Mouse (Mus musculus) neural tube, embryonic 13.5 days (tissue): Measurements from ENCODE around the gene Fam71d. TPM values are rescaled to one million over a fixed set of nuclear protein-coding genes. Genes with fewer than 3 reads are reported as not detected.

Experiments
- ATAC-seq: fragments of 200-750 bp; cut with Nextera tagmentation; 2 replicates; pipeline ENCODE4 v1.8.0; 2017; ENCODE audit warnings: low read depth, mild to moderate bottlenecking, moderate TSS enrichment, moderate library complexity
- H3K27ac ChIP-seq: fragments of 300-500 bp; sonication (generic); replicated peaks from 2 replicates; pipeline ENCODE4 v1.5.1; 2015; ENCODE audit warnings: moderate library complexity, mild to moderate bottlenecking, inconsistent platforms
- H3K27me3 ChIP-seq: fragments of 300-500 bp; sonication (generic); 2 replicates; pipeline ENCODE4 v1.6.1; 2015; ENCODE audit warnings: mild to moderate bottlenecking, inconsistent platforms
- H3K36me3 ChIP-seq: fragments of 300-500 bp; sonication (generic); 2 replicates; pipeline ENCODE4 v1.6.1; 2015; ENCODE audit warnings: mild to moderate bottlenecking, inconsistent platforms
- H3K4me1 ChIP-seq: fragments of 300-500 bp; sonication (generic); replicated peaks from 2 replicates; pipeline ENCODE4 v1.6.1; 2015; ENCODE audit warnings: inconsistent platforms
- H3K4me2 ChIP-seq: fragments of 300-500 bp; sonication (generic); 2 replicates; pipeline ENCODE4 v1.6.1; 2015; ENCODE audit warnings: inconsistent platforms, mild to moderate bottlenecking, moderate library complexity
- H3K4me3 ChIP-seq: fragments of 300-500 bp; sonication (generic); 2 replicates; pipeline ENCODE4 v1.5.1; 2015; ENCODE audit warnings: mild to moderate bottlenecking, inconsistent platforms
- H3K9ac ChIP-seq: fragments of 300-500 bp; sonication (generic); 2 replicates; pipeline ENCODE4 v1.6.1; 2015; ENCODE audit warnings: moderate library complexity, mild to moderate bottlenecking, inconsistent platforms
- H3K9me3 ChIP-seq: fragments of 300-500 bp; sonication (generic); 2 replicates; pipeline ENCODE4 v1.6.1; 2016; ENCODE audit warnings: inconsistent platforms
- WGBS: fragments of 180-500 bp; shearing (Covaris S2); methylation state at CpG from one replicate; pipeline ENCODE4 v1.1.7; 2015; 5-methylcytosine and 5-hydroxymethylcytosine counted together
- polyA plus RNA-seq: library from polyadenylated mRNA; unstranded; fragments of >200 nt; fragmentation: Nextera tagmentation; extraction: Ambion mirVana; gene quantifications from 2 replicates; pipeline ENCODE4 v1.2.1, GENCODE M21; 2015

The Fam71d gene
- polyA plus RNA-seq: 0.36 and 0.59 TPM in 2 replicates

DNA sequence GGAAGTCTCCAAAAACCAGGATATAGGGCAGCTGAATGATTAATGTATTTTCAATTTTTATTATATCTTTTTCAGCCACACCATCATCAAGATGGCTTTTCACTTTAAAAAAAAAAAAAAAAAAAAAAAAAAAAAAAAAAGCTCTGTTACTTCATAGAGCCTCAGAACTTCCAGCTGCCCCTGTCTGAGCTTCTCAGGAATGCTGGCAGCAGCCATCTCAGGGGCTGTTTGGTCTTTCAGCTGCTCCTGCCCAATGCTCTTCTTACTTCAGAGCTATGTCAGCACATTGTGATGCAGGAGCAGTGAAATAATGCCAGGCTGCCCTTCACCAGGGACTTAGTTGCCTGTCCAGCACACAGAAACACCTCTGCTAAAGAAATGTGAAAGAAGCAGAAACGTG lies at the start of gene Fam71d:
Gene Fam71d (plus strand): TSS at position 211 of the 400 bp plus-strand sequence.
- ATAC-seq: no peak
- Histone ChIP-seq H3K36me3 (no peaks in the 10 kb centered on the region), H3K27me3 (no peaks in the 10 kb centered on the region), H3K4me3 (no peak within 1 kb of the TSS), H3K4me2 (no peak within 1 kb of the TSS), H3K9ac (no peak within 1 kb of the TSS), H3K27ac (no peak within 1 kb of the TSS), H3K4me1 (no peaks in the 10 kb centered on the region), H3K9me3 (no peaks in the 10 kb centered on the region)
- 60% methylated on average over 1 of the region's 1 CpGs for WGBS

DNA sequence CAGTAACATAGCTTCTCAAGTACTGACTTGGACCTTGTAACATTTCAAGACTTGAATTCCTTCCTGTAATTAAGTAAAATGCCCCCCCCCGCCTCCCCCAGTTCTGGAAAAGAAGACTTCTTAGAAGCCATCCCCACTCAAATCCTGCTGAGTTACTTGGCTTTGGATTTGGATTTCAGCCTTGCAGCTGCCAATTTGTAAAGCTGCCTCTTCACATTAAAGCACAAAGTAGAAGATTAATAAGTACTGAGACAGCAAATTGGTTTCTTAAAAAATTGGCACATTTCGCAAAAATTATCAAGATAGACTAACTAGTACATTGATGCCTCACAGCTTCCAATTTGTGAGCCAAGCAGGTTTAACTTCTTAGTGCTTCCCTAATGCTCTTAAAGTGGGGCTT lies 47.6 kb upstream of the Fam71d start:
- H3K4me2 ChIP-seq: no peak overlapping the region
- no peaks in the 10 kb centered on the region for H3K4me1 ChIP-seq
- H3K9me3 ChIP-seq: no peaks in the 10 kb centered on the region
- 83% methylated on average over 2 of the region's 2 CpGs for WGBS
- ATAC-seq: no peak
- H3K27ac ChIP-seq: no peak overlapping the region
- H3K9ac ChIP-seq: no peak overlapping the region
- H3K4me3 ChIP-seq: no peak overlapping the region
- no peaks in the 10 kb centered on the region for H3K27me3 ChIP-seq
- peaks cover 1% of the 10 kb centered on the region; the same call in 1 of the 2 replicates for H3K36me3 ChIP-seq

DNA sequence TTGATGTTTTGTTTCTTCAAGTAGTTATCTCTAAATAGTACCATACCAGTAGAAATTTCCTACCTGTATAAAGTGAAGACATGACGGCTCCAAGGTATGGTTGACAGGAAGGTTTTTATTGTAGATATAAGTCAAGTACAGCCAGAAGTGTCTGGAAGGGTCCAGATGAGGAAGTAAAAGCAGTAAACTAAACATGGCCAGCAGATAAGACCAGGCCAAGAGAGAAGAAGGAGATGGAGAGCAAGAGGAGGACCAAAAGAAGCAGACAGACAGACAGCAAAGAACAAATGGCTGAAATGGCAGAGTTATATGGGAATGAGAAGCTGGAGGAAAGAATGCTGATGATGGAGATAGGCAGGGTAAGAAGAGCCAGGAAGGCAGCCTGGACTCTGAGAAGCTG lies 46.1 kb upstream of the Fam71d start:
- no peaks in the 10 kb centered on the region for H3K27me3 ChIP-seq
- WGBS: 98% methylated on average over 1 of the region's 1 CpGs
- no peak overlapping the region for H3K4me2 ChIP-seq
- no peak overlapping the region for H3K4me3 ChIP-seq
- H3K4me1 ChIP-seq: no peaks in the 10 kb centered on the region
- ATAC-seq: no peak
- H3K27ac ChIP-seq: no peak overlapping the region
- H3K9ac ChIP-seq: no peak overlapping the region
- H3K36me3 ChIP-seq: no peaks in the 10 kb centered on the region
- no peaks in the 10 kb centered on the region for H3K9me3 ChIP-seq

- no peaks in the 10 kb centered on the region for H3K4me1 ChIP-seq
- 0 out of 2 replicates have a peak, but pooled peaks cover 3% of the 10 kb centered on the region for H3K36me3 ChIP-seq
- no peak overlapping the region for H3K9ac ChIP-seq
- H3K9me3 ChIP-seq: no peaks in the 10 kb centered on the region
- no peak overlapping the region for H3K4me2 ChIP-seq
- 59% methylated on average over 2 of the region's 2 CpGs for WGBS
- ATAC-seq: no peak
- H3K4me3 ChIP-seq: no peak overlapping the region
- H3K27ac ChIP-seq: no peak overlapping the region
- H3K27me3 ChIP-seq: no peaks in the 10 kb centered on the region
Measured at GRCm38 (mm10) chr12:78659718-78660304, 31.5 kb upstream of the Fam71d start.

DNA sequence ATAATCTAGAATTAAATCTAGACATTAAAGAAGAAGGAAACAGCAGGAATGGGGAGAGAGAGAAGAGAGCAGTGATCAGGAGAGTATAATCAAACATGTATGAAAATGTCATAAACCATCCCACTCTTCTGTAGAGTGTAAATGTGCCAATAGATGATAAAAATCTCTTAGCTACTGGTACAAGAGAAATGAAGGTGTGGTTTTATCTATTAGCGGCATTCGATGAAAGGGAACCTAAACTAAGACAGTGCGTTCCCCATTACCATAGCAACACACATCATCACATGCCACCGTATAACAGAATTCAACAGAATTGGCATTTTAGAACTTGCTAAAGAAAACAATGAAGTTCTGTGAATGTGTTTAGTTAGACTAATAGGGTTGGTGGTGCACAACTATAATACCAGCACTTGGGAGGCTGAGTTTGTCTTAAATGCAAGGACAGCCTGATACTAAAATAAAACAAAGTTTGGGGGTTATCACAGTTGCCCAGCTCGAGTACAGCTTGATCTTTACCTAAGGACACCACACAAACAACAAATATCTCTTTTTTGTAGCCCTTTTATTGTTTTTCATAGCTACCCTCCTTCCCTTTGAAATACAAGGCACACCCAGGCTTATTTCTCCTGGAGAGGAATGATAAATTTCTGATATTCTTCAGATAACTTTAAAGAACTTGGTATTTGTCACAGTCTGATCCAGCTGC lies 13.1 kb upstream of the Fam71d start:
- Histone ChIP-seq H3K4me3 (no peak overlapping the region), H3K4me2 (no peak overlapping the region), H3K27me3 (no peaks in the 10 kb centered on the region), H3K9me3 (no peaks in the 10 kb centered on the region), H3K4me1 (no peaks in the 10 kb centered on the region), H3K9ac (no peak overlapping the region), H3K27ac (no peak overlapping the region), H3K36me3 (no peaks in the 10 kb centered on the region; the same call in 1 of the 2 replicates)
- ATAC-seq: no peak
- WGBS: 89% methylated on average over 5 of the region's 5 CpGs

DNA sequence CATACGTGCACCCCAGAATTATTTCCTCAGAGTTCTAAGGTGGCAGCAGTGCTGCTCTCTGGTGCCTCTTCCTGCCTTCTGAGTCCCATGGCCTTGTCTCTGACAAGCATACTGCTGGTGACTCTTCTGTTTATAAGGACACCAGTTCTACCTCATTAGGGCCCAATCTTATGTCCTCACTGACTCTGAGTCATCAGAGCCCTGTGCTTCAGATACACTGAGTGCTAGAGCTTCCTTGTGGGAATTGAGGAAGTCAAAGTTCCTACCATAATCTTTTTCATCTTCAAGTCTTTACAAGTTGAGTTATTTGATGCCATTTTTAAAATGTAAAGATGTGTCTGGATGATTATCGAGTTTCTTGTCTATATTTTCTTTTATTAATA lies 12.5 kb upstream of the Fam71d start:
- Histone ChIP-seq H3K4me2 (no peak overlapping the region), H3K9ac (no peak overlapping the region), H3K27ac (no peak overlapping the region), H3K27me3 (no peaks in the 10 kb centered on the region), H3K4me3 (no peak overlapping the region), H3K4me1 (no peaks in the 10 kb centered on the region), H3K36me3 (no peaks in the 10 kb centered on the region; the same call in 1 of the 2 replicates), H3K9me3 (no peaks in the 10 kb centered on the region)
- ATAC-seq: no peak
- 88% methylated on average over 2 of the region's 2 CpGs for WGBS

DNA sequence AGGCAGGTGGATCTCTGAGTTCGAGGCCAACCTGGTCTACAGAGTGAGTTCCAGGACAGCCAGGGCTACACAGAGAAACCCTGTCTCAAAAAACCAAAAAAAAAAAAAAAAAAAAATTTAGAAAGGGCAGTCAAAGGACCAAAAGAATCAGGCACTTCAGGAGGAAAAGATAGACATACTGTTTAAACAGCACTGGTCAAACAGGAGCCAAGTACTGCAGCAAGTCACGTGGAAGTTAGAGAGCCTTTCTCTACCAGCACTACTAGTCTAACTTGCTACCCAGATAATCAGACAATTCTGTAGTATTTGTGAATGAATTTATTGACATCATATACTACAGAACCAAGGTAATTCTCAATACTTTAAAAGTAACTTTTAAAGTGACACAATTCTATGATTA lies 10.3 kb upstream of the Fam71d start:
- H3K4me3 ChIP-seq: no peak overlapping the region
- H3K4me1 ChIP-seq: no peaks in the 10 kb centered on the region
- H3K9ac ChIP-seq: no peak overlapping the region
- 97% methylated on average over 2 of the region's 2 CpGs for WGBS
- H3K27ac ChIP-seq: no peak overlapping the region
- H3K4me2 ChIP-seq: no peak overlapping the region
- H3K9me3 ChIP-seq: no peaks in the 10 kb centered on the region
- H3K36me3 ChIP-seq: no peaks in the 10 kb centered on the region; the same call in 1 of the 2 replicates
- H3K27me3 ChIP-seq: no peaks in the 10 kb centered on the region
- no peak for ATAC-seq

DNA sequence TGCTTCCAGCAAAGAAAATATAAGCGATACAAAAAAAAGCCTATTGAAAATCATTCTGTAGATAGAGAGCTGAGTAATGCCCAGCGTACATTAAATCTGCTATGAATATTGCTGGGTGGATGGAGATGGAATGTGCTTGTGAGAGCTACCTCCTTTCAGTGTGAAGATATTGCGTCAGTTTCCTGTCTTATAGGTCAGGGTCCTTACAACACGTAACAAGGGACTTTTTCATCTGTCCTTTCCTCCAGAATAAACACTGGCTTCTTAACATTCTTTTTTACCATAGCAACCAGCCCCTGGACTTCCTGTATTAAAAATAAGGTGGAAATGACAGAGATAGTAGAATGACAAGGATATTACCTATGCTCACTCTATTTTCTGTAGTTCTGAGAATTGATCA lies 9.1 kb upstream of the Fam71d start:
- H3K36me3 ChIP-seq: no peaks in the 10 kb centered on the region; the same call in 1 of the 2 replicates

GRCm38 (mm10) chr12:78685669-78686215 lies 5.6 kb upstream of the Fam71d start:
- ATAC-seq: no peak
- no peaks in the 10 kb centered on the region for H3K27me3 ChIP-seq
- no peak overlapping the region for H3K4me3 ChIP-seq
- 88% methylated on average over 1 of the region's 1 CpGs for WGBS
- no peak overlapping the region for H3K9ac ChIP-seq
- H3K4me1 ChIP-seq: no peaks in the 10 kb centered on the region
- H3K36me3 ChIP-seq: no peaks in the 10 kb centered on the region
- H3K4me2 ChIP-seq: no peak overlapping the region
- H3K27ac ChIP-seq: no peak overlapping the region
- H3K9me3 ChIP-seq: no peaks in the 10 kb centered on the region

More for the DNA sequence above, 9.1 kb upstream of the Fam71d start:
- no peaks in the 10 kb centered on the region for H3K4me1 ChIP-seq
- 84% methylated on average over 4 of the region's 4 CpGs for WGBS
- no peak overlapping the region for H3K9ac ChIP-seq
- H3K9me3 ChIP-seq: no peaks in the 10 kb centered on the region
- H3K27ac ChIP-seq: no peak overlapping the region
- no peaks in the 10 kb centered on the region for H3K27me3 ChIP-seq
- ATAC-seq: no peak
- no peak overlapping the region for H3K4me3 ChIP-seq
- no peak overlapping the region for H3K4me2 ChIP-seq

GRCm38 (mm10) chr12:78688876-78689275 lies 2.5 kb upstream of the Fam71d start:
- Histone ChIP-seq H3K27me3 (no peaks in the 10 kb centered on the region), H3K4me2 (no peak overlapping the region), H3K36me3 (no peaks in the 10 kb centered on the region), H3K9ac (no peak overlapping the region), H3K4me1 (no peaks in the 10 kb centered on the region), H3K27ac (no peak overlapping the region), H3K4me3 (no peak overlapping the region), H3K9me3 (no peaks in the 10 kb centered on the region)
- 86% methylated on average over 5 of the region's 5 CpGs for WGBS
- ATAC-seq: no peak

- ATAC-seq: no peak
- H3K27ac ChIP-seq: no peak overlapping the region
- H3K4me1 ChIP-seq: no peaks in the 10 kb centered on the region
- no peak overlapping the region for H3K4me2 ChIP-seq
- H3K9me3 ChIP-seq: no peaks in the 10 kb centered on the region
- no peak overlapping the region for H3K4me3 ChIP-seq
- H3K9ac ChIP-seq: no peak overlapping the region
- H3K36me3 ChIP-seq: no peaks in the 10 kb centered on the region
- no peaks in the 10 kb centered on the region for H3K27me3 ChIP-seq
- 85% methylated on average over 2 of the region's 2 CpGs for WGBS
Measured at GRCm38 (mm10) chr12:78693281-78693680, 1.9 kb downstream of the Fam71d start.

DNA sequence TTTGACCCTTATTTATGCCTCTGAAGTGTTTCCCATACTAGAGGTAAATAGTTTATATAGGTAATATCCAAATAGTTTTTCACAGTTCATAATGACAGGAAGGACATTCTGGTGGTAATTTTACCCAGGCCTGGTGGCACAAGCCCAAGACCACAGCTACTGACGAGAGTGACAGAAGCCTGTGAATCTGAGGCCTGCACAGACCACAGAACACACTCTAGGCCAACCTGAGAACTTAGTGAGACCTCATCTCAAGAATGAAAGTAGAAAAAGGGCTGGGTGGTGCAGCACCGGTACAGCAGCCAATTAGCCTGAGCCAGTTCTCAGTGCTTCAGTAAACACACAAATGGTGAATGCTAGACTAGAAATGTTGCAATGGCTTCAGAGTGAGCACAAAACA lies 26.4 kb downstream of the Fam71d start:
- WGBS: 82% methylated on average over 2 of the region's 2 CpGs
- Histone ChIP-seq H3K27me3 (no peaks in the 10 kb centered on the region), H3K27ac (no peak overlapping the region)

More for the DNA sequence above, 26.4 kb downstream of the Fam71d start:
- no peaks in the 10 kb centered on the region for H3K4me1 ChIP-seq
- H3K36me3 ChIP-seq: no peaks in the 10 kb centered on the region
- no peak overlapping the region for H3K4me3 ChIP-seq
- no peaks in the 10 kb centered on the region for H3K9me3 ChIP-seq
- no peak overlapping the region for H3K4me2 ChIP-seq
- no peak overlapping the region for H3K9ac ChIP-seq
- ATAC-seq: no peak
